Mouse (Mus musculus) heart, embryonic 14.5 days (tissue): Measurements from ENCODE around the gene Apobec1. TPM values are rescaled to one million over a fixed set of nuclear protein-coding genes. Genes with fewer than 3 reads are reported as not detected.

Source experiments
- ATAC-seq: fragments of 200-750 bp; cut with Nextera tagmentation; 2 replicates; pipeline ENCODE4 v1.8.0; 2017; ENCODE audit warnings: low read depth, moderate TSS enrichment; ENCODE audit not compliant: insufficient number of reproducible peaks, insufficient read depth, low FRiP score
- H3K27ac ChIP-seq, 2 experiments: fragments of 200-500 bp in 1 of 2; fragments of 300-500 bp in 1 of 2; sonication (generic) in 1 of 2; replicated peaks in 1 of 2; 2 replicates each; pipeline ENCODE4 v1.5.1; 2012 to 2014; ENCODE audit warnings: low read depth in 2 of 2, low read length in 2 of 2, control low read depth in 1 of 2, mild to moderate bottlenecking in 1 of 2, mixed read lengths in 1 of 2; ENCODE audit not compliant: control insufficient read depth in 1 of 2, insufficient read depth in 1 of 2
- H3K27me3 ChIP-seq: fragments of 300-500 bp; sonication (generic); 2 replicates; pipeline ENCODE4 v1.6.1; 2014; ENCODE audit warnings: mild to moderate bottlenecking, low read length, control low read depth; ENCODE audit not compliant: control insufficient read depth, insufficient read depth
- H3K36me3 ChIP-seq: fragments of 300-500 bp; sonication (generic); 2 replicates; pipeline ENCODE4 v1.6.1; 2014; ENCODE audit warnings: mild to moderate bottlenecking, control low read depth, low read length, mixed read lengths; ENCODE audit not compliant: control insufficient read depth, insufficient read depth
- H3K4me1 ChIP-seq, 2 experiments: fragments of 200-500 bp in 1 of 2; fragments of 300-500 bp in 1 of 2; sonication (generic) in 1 of 2; 2 replicates each; pipeline ENCODE4 v1.6.1; 2012 to 2014; ENCODE audit warnings: low read length in 2 of 2, control low read depth in 1 of 2, mixed read lengths in 1 of 2; ENCODE audit not compliant: control insufficient read depth in 2 of 2, insufficient read depth in 2 of 2
- H3K4me2 ChIP-seq: fragments of 300-500 bp; sonication (generic); 2 replicates; pipeline ENCODE4 v1.6.1; 2014; ENCODE audit warnings: mild to moderate bottlenecking, low read length
- H3K4me3 ChIP-seq, 2 experiments: fragments of 200-500 bp in 1 of 2; fragments of 300-500 bp in 1 of 2; sonication (generic) in 1 of 2; 2 replicates each; pipeline ENCODE4 v1.5.1; 2012 to 2014; ENCODE audit warnings: low read length in 2 of 2, mild to moderate bottlenecking in 2 of 2, control low read depth in 1 of 2, low read depth in 1 of 2, moderate library complexity in 1 of 2; ENCODE audit not compliant: control insufficient read depth in 1 of 2, insufficient read depth in 1 of 2
- H3K9ac ChIP-seq: fragments of 300-500 bp; sonication (generic); 2 replicates; pipeline ENCODE4 v1.6.1; 2014; ENCODE audit warnings: mild to moderate bottlenecking, low read length
- H3K9me3 ChIP-seq: fragments of 300-500 bp; sonication (generic); 2 replicates; pipeline ENCODE4 v1.6.1; 2016; ENCODE audit warnings: low read length, control low read depth; ENCODE audit not compliant: control insufficient read depth
- WGBS: fragments of 180-500 bp; shearing (Covaris S2); extraction: QIAGEN DNeasy Blood & Tissue Kit; methylation state at CpG from one replicate; pipeline ENCODE4 v1.1.7; 2014; 5-methylcytosine and 5-hydroxymethylcytosine counted together
- polyA plus RNA-seq: library from polyadenylated mRNA; unstranded; fragments of >200 nt; fragmentation: Nextera tagmentation; extraction: Ambion mirVana; gene quantifications from 2 replicates; pipeline ENCODE4 v1.2.1, GENCODE M21; 2014

The Apobec1 gene
- polyA plus RNA-seq, 1 experiment from 2014 or later, result 6.0 TPM

- 32% methylated on average over 1 of the region's 1 CpGs for WGBS
- peak overlapping the region; percentile 79 for H3K4me2 ChIP-seq
- H3K27ac ChIP-seq, result peak overlapping the region in 1 of 2 experiments; percentile 52; a peak in 1 of 4 replicates
- no peaks in the 10 kb centered on the region for H3K9me3 ChIP-seq
- no peaks in the 10 kb centered on the region for H3K36me3 ChIP-seq
- ATAC-seq, result no peak
- H3K4me3 ChIP-seq, result peak overlapping the region in 1 of 2 experiments; percentile 57; a peak in 2 of 4 replicates
- no peaks in the 10 kb centered on the region for H3K4me1 ChIP-seq
- H3K9ac ChIP-seq, result peak overlapping the region; percentile 75; the same call in 1 of the 2 replicates
- no peaks in the 10 kb centered on the region for H3K27me3 ChIP-seq
Observed at GRCm38 (mm10) chr6:122602992-122603322, 713 bp upstream of the Apobec1 start.

DNA sequence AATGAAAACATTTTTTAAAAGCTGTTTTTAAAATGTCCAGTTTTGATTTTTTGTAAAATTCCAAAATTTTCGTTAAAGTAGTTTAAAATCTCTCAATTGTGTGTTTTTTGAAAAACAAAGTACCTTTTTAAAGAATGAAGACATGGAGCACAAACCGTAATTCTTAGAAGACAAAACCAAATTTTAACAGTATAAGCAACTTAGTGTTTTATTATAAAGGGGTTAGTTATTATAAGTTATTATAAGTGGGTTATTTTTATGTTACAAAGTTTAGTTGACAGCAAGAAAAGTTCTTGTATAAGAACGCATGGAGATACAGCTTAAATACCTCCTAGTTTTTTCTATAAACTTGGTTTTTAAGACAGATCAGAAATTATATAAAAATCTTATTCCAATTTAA lies 629 bp downstream of the Apobec1 start:
- WGBS, result 80% methylated on average over 3 of the region's 3 CpGs
- H3K9me3 ChIP-seq, result no peaks in the 10 kb centered on the region
- no peaks in the 10 kb centered on the region for H3K4me1 ChIP-seq
- H3K27me3 ChIP-seq, result no peaks in the 10 kb centered on the region
- no peaks in the 10 kb centered on the region for H3K36me3 ChIP-seq
- H3K27ac ChIP-seq, result no peak overlapping the region
- peak overlapping the region in 1 of 2 experiments; percentile 57; a peak in 2 of 4 replicates for H3K4me3 ChIP-seq
- ATAC-seq, result no peak
- peak overlapping the region; percentile 75; the same call in 1 of the 2 replicates for H3K9ac ChIP-seq
- H3K4me2 ChIP-seq, result peak overlapping the region; percentile 79

- H3K27me3 ChIP-seq, result no peaks in the 10 kb centered on the region
- 87% methylated on average over 4 of the region's 4 CpGs for WGBS
- no peak overlapping the region for H3K27ac ChIP-seq
- H3K9ac ChIP-seq, result no peak overlapping the region
- ATAC-seq, result no peak
- H3K4me2 ChIP-seq, result no peak overlapping the region
- H3K9me3 ChIP-seq, result no peaks in the 10 kb centered on the region
- no peaks in the 10 kb centered on the region for H3K4me1 ChIP-seq
- H3K36me3 ChIP-seq, result no peaks in the 10 kb centered on the region
- H3K4me3 ChIP-seq, result no peak overlapping the region
Observed at GRCm38 (mm10) chr6:122601031-122601430, 1.2 kb downstream of the Apobec1 start.

DNA sequence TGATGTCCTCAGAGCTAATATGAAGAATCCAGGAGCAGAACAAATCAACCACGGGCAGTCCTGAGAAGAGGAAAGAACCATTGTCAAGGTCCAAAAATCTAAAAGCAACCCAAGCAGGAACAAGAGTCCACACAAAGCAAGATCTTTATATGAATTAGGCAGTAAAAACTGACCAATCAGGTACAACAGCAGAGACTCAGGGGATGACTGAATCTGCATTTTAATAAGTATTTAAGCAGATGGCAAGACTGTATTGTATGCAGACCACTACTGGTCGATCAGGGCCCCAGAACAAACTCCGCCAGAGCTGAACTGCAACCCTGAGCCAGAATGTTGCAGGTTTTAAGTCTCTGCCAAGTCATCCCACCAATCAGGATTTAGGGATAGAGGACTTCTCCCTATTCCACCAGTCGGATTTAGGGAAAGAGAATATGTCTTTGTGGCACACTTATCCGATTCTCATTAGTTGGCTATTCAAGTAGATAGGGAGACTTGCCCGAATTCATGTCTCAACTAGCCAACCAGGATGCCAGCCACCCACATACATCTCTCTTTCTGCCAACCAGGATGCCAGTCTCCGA lies 2.1 kb downstream of the Apobec1 start:
- H3K9me3 ChIP-seq, result no peaks in the 10 kb centered on the region
- H3K27ac ChIP-seq, result no peak overlapping the region
- ATAC-seq, result no peak
- no peaks in the 10 kb centered on the region for H3K4me1 ChIP-seq
- 78% methylated on average over 7 of the region's 7 CpGs for WGBS
- H3K4me2 ChIP-seq, result no peak overlapping the region
- H3K36me3 ChIP-seq, result no peaks in the 10 kb centered on the region
- no peak overlapping the region for H3K9ac ChIP-seq
- H3K27me3 ChIP-seq, result no peaks in the 10 kb centered on the region
- no peak overlapping the region for H3K4me3 ChIP-seq

- Histone ChIP-seq H3K9ac (no peak overlapping the region), H3K36me3 (no peaks in the 10 kb centered on the region), H3K4me1 (no peaks in the 10 kb centered on the region), H3K27ac (no peak overlapping the region), H3K27me3 (no peaks in the 10 kb centered on the region), H3K9me3 (no peaks in the 10 kb centered on the region), H3K4me2 (no peak overlapping the region), H3K4me3 (no peak overlapping the region)
- 84% methylated on average over 9 of the region's 9 CpGs for WGBS
- no peak for ATAC-seq
Observed at GRCm38 (mm10) chr6:122599054-122599737, 3.0 kb downstream of the Apobec1 start.

DNA sequence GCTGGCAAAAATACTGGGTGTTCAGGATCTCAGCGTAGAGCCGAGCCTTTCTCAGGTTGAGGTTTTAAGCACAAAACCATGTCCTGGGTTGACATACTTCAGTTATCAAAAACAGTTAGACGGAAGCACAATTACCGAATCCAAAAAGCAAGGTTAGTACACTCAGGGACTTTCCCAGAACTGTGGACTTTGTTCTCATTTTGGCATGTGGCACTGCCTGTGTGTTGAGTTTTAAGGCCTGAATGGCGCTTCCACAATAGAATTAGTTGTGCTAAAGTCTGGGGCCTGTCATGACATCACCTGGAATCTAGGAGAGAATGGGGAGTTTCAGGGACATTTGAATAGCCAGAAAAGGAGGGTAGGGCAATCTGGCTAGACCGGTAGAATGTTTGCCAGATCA lies 3.8 kb downstream of the Apobec1 start:
- Histone ChIP-seq H3K9ac (no peak overlapping the region), H3K9me3 (no peaks in the 10 kb centered on the region), H3K4me3 (no peak overlapping the region), H3K27me3 (no peaks in the 10 kb centered on the region), H3K4me2 (no peak overlapping the region), H3K4me1 (no peaks in the 10 kb centered on the region), H3K36me3 (no peaks in the 10 kb centered on the region), H3K27ac (no peak overlapping the region)
- no peak for ATAC-seq
- WGBS, result 84% methylated on average over 6 of the region's 6 CpGs

- Histone ChIP-seq H3K27me3 (no peaks in the 10 kb centered on the region), H3K9me3 (no peaks in the 10 kb centered on the region), H3K4me3 (no peak overlapping the region), H3K27ac (no peak overlapping the region), H3K9ac (no peak overlapping the region), H3K36me3 (no peaks in the 10 kb centered on the region), H3K4me1 (no peaks in the 10 kb centered on the region), H3K4me2 (no peak overlapping the region)
- ATAC-seq, result no peak
- WGBS, result 89% methylated on average over 4 of the region's 4 CpGs
Observed at GRCm38 (mm10) chr6:122598014-122598413, 4.2 kb downstream of the Apobec1 start.

- Histone ChIP-seq H3K9ac (no peak overlapping the region), H3K4me1 (no peaks in the 10 kb centered on the region), H3K27ac (no peak overlapping the region), H3K4me3 (no peak overlapping the region), H3K36me3 (no peaks in the 10 kb centered on the region), H3K9me3 (no peaks in the 10 kb centered on the region), H3K4me2 (no peak overlapping the region), H3K27me3 (no peaks in the 10 kb centered on the region)
- ATAC-seq, result no peak
- 53% methylated on average over 7 of the region's 7 CpGs for WGBS
Observed at GRCm38 (mm10) chr6:122596608-122597007, 5.6 kb downstream of the Apobec1 start.
